Mouse (Mus musculus) neural tube, embryonic 15.5 days (tissue): Measurements from ENCODE around the gene Trappc3. TPM values are rescaled to one million over a fixed set of nuclear protein-coding genes. Genes with fewer than 3 reads are reported as not detected.

Experiments
- ATAC-seq: fragments of 200-750 bp; cut with Nextera tagmentation; 2 replicates; pipeline ENCODE4 v1.8.0; 2017; ENCODE audit warnings: mild to moderate bottlenecking, moderate TSS enrichment, moderate library complexity; ENCODE audit not compliant: low FRiP score
- H3K27ac ChIP-seq: fragments of 300-500 bp; sonication (generic); replicated peaks from 2 replicates; pipeline ENCODE4 v1.5.1; 2015; ENCODE audit warnings: mild to moderate bottlenecking, inconsistent platforms
- H3K27me3 ChIP-seq: fragments of 300-500 bp; sonication (generic); replicated peaks from 2 replicates; pipeline ENCODE4 v1.6.1; 2015; ENCODE audit warnings: inconsistent platforms
- H3K36me3 ChIP-seq: fragments of 300-500 bp; sonication (generic); 2 replicates; pipeline ENCODE4 v1.6.1; 2015; ENCODE audit warnings: inconsistent platforms
- H3K4me1 ChIP-seq: fragments of 300-500 bp; sonication (generic); 2 replicates; pipeline ENCODE4 v1.6.1; 2015; ENCODE audit warnings: inconsistent platforms
- H3K4me2 ChIP-seq: fragments of 300-500 bp; sonication (generic); 2 replicates; pipeline ENCODE4 v1.6.1; 2015; ENCODE audit warnings: inconsistent platforms, mild to moderate bottlenecking, moderate library complexity
- H3K4me3 ChIP-seq: fragments of 300-500 bp; sonication (generic); replicated peaks from 2 replicates; pipeline ENCODE4 v1.5.1; 2015; ENCODE audit warnings: mild to moderate bottlenecking, inconsistent platforms
- H3K9ac ChIP-seq: fragments of 300-500 bp; sonication (generic); replicated peaks from 2 replicates; pipeline ENCODE4 v1.6.1; 2015; ENCODE audit warnings: mild to moderate bottlenecking, inconsistent platforms
- H3K9me3 ChIP-seq: fragments of 300-500 bp; sonication (generic); replicated peaks from 2 replicates; pipeline ENCODE4 v1.6.1; 2016; ENCODE audit warnings: inconsistent platforms
- whole genome bisulfite sequencing: fragments of 180-500 bp; shearing (Covaris S2); methylation state at CpG from one replicate; pipeline ENCODE4 v1.1.7; 2015; ENCODE audit warnings: mixed read lengths; 5-methylcytosine and 5-hydroxymethylcytosine counted together
- polyA plus RNA-seq: library from polyadenylated mRNA; unstranded; fragments of >200 nt; fragmentation: Nextera tagmentation; extraction: Ambion mirVana; gene quantifications from 2 replicates; pipeline ENCODE4 v1.2.1, GENCODE M21; 2015

Trappc3 gene
- polyA plus RNA-seq, 1 experiment from 2014 or later: 188 TPM

GRCm38 (mm10) chr4:126235191-126235590, 26.9 kb upstream of the Trappc3 start:
- Histone ChIP-seq H3K27ac (no peak overlapping the region), H3K4me1 (0 out of 2 replicates have a peak, but pooled peaks cover 3% of the 10 kb centered on the region), H3K4me3 (no peak overlapping the region), H3K9ac (no peak overlapping the region), H3K4me2 (no peak overlapping the region), H3K9me3 (no peaks in the 10 kb centered on the region), H3K36me3 (peaks cover 96% of the 10 kb centered on the region), H3K27me3 (no peaks in the 10 kb centered on the region)
- ATAC-seq: no peak
- 91% methylated on average over 10 of the region's 10 CpGs for WGBS

DNA sequence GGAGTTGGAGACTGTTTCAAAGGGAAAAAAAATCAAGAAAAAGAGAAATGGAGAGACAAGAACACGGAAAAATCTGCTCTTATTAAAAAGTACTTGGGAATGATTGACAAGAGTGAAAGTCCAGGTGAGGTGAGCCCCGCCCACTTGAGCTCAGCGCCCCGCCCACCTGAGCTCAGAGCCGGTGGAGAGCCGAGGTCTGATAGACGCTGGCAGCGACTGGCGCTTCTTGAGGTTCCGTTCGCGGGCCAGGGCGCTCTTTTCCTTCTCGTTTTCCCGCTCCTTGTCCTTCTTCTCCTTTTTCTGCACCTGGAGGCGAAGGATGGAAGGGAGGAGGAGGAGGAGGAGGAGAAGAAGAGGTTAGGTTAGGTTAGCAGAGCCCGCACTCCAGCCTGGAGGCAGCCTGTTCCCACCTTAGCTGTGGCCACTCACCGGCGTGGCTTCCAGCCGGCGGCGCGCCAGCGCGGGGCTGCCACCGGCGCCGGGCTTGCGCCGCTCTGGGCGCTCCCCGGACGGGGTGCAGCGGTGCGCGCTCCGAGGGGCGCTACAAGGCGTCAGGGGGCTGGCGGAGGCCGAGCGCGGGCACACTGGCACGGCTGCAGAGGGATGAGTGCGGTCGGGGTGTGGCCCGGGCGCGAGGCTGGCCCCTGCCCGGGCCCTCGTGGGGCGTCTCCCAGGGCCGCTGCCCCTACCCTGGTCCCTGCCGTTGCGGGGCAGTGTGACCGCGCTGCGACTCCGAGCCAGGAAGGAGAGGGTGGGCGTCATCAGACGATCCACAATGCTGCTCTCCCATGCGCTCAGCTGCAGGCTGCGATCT, 25.5 kb upstream of the Trappc3 start:
- Histone ChIP-seq H3K36me3 (peaks cover 95% of the 10 kb centered on the region), H3K9me3 (no peaks in the 10 kb centered on the region), H3K27ac (no peak overlapping the region), H3K4me2 (no peak overlapping the region), H3K4me1 (no peaks in the 10 kb centered on the region), H3K27me3 (no peaks in the 10 kb centered on the region), H3K9ac (no peak overlapping the region), H3K4me3 (no peak overlapping the region)
- no peak for ATAC-seq
- WGBS: 44% methylated on average over 53 of the region's 63 CpGs

- H3K9me3 ChIP-seq: no peaks in the 10 kb centered on the region
- no peak overlapping the region for H3K4me3 ChIP-seq
- no peaks in the 10 kb centered on the region for H3K4me1 ChIP-seq
- no peaks in the 10 kb centered on the region for H3K27me3 ChIP-seq
- no peak for ATAC-seq
- no peak overlapping the region for H3K4me2 ChIP-seq
- no peak overlapping the region for H3K9ac ChIP-seq
- no peak overlapping the region for H3K27ac ChIP-seq
- 59% methylated on average over 5 of the region's 5 CpGs for WGBS
- peaks cover 94% of the 10 kb centered on the region for H3K36me3 ChIP-seq
Observed at GRCm38 (mm10) chr4:126237721-126238242, 24.3 kb upstream of the Trappc3 start.

GRCm38 (mm10) chr4:126239862-126240475, 22.2 kb upstream of the Trappc3 start:
- ATAC-seq: no peak
- no peaks in the 10 kb centered on the region for H3K27me3 ChIP-seq
- H3K27ac ChIP-seq: no peak overlapping the region
- H3K4me1 ChIP-seq: no peaks in the 10 kb centered on the region
- no peak overlapping the region for H3K4me3 ChIP-seq
- 92% methylated on average over 13 of the region's 13 CpGs for WGBS
- no peak overlapping the region for H3K4me2 ChIP-seq
- H3K36me3 ChIP-seq: peaks cover 73% of the 10 kb centered on the region
- no peak overlapping the region for H3K9ac ChIP-seq
- no peaks in the 10 kb centered on the region for H3K9me3 ChIP-seq

- no peak for ATAC-seq
- no peak overlapping the region for H3K4me3 ChIP-seq
Observed at GRCm38 (mm10) chr4:126241956-126242355, 20.2 kb upstream of the Trappc3 start.

GRCm38 (mm10) chr4:126242510-126242909, 19.6 kb upstream of the Trappc3 start:
- Histone ChIP-seq H3K27ac (no peak overlapping the region), H3K27me3 (no peaks in the 10 kb centered on the region), H3K4me3 (no peak overlapping the region), H3K4me1 (no peaks in the 10 kb centered on the region; the same call in 1 of the 2 replicates), H3K9me3 (no peaks in the 10 kb centered on the region), H3K36me3 (peaks cover 47% of the 10 kb centered on the region), H3K4me2 (no peak overlapping the region), H3K9ac (no peak overlapping the region)
- 90% methylated on average over 6 of the region's 6 CpGs for WGBS
- ATAC-seq: no peak

More at GRCm38 (mm10) chr4:126241956-126242355, 20.2 kb upstream of the Trappc3 start:
- Histone ChIP-seq H3K4me2 (no peak overlapping the region), H3K27ac (no peak overlapping the region), H3K4me1 (no peaks in the 10 kb centered on the region; the same call in 1 of the 2 replicates), H3K9ac (no peak overlapping the region), H3K9me3 (no peaks in the 10 kb centered on the region), H3K36me3 (peaks cover 53% of the 10 kb centered on the region), H3K27me3 (no peaks in the 10 kb centered on the region)
- 62% methylated on average over 9 of the region's 9 CpGs for WGBS

- H3K4me3 ChIP-seq: no peak overlapping the region
- ATAC-seq: no peak
- peaks cover 34% of the 10 kb centered on the region for H3K4me1 ChIP-seq
- WGBS: 91% methylated on average over 13 of the region's 13 CpGs
- no peak overlapping the region for H3K4me2 ChIP-seq
- H3K36me3 ChIP-seq: peaks cover 14% of the 10 kb centered on the region
- H3K9me3 ChIP-seq: no peaks in the 10 kb centered on the region
- no peak overlapping the region for H3K9ac ChIP-seq
- no peaks in the 10 kb centered on the region for H3K27me3 ChIP-seq
- H3K27ac ChIP-seq: no peak overlapping the region
Observed at GRCm38 (mm10) chr4:126246202-126246889, 15.8 kb upstream of the Trappc3 start.

DNA sequence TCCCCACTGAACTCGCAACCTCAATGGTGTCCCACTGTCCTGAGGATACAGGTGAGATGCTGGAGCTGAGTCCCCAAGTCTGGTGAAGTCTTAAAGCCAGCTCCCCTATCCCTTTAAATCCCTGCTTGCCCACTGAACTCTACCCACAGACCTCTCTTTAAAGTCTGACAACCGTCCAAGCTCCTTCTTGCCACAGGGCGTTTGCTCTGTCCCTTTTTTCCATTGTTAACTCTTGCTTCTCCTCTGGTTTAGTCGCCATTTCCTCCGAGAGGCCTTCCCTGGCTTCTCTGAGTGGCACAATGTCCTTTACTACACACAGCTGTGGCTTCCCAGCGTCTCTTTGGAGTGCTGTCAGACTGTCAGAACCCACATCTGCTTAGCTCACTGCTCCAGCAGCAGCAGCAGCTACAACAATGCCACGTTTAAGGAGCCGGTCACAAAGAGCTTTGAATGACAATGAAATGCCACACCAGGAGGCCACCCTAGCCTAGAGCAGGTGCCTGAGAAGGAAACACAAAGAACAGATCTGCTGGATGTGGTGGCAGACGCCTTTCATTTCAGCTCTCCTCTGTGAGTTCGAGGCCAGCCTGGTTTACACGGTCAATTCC, 13.8 kb upstream of the Trappc3 start:
- Histone ChIP-seq H3K4me2 (peak overlapping the region; percentile 16; the same call in 1 of the 2 replicates), H3K27ac (peak overlapping the region; percentile 48), H3K36me3 (no peaks in the 10 kb centered on the region), H3K4me3 (no peak overlapping the region), H3K9ac (peak overlapping the region; percentile 32; the same call in 1 of the 2 replicates), H3K4me1 (peaks cover 55% of the 10 kb centered on the region), H3K9me3 (no peaks in the 10 kb centered on the region), H3K27me3 (no peaks in the 10 kb centered on the region)
- 12% methylated on average over 11 of the region's 11 CpGs for WGBS
- no peak for ATAC-seq

DNA sequence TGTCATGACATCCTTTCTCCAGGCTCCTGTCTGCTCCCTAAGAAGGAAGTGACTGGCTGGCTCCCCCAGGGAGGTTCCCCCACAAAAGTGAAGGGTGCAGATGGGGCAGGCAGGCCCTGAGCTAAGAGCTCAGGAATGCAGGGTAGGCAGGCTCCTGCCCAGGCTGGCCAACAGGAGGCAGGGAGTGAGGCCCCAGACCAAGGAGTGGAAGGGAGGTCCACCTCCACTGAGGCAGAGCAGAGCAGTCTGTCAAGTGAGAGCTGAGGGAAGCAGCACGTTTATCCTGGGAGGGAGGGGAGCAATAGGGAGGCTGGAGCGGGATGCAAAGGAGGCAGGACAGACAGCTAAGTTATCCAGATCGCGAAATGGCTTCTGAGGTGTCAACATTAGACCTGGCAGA, 11.5 kb upstream of the Trappc3 start:
- Histone ChIP-seq H3K4me3 (no peak overlapping the region), H3K4me1 (peaks cover 74% of the 10 kb centered on the region), H3K9me3 (no peaks in the 10 kb centered on the region), H3K27ac (no peak overlapping the region), H3K27me3 (no peaks in the 10 kb centered on the region), H3K9ac (no peak overlapping the region), H3K36me3 (no peaks in the 10 kb centered on the region), H3K4me2 (no peak overlapping the region)
- ATAC-seq: no peak
- 62% methylated on average over 4 of the region's 4 CpGs for WGBS

GRCm38 (mm10) chr4:126251655-126252254, 10.4 kb upstream of the Trappc3 start:
- no peaks in the 10 kb centered on the region for H3K9me3 ChIP-seq
- no peak overlapping the region for H3K9ac ChIP-seq
- 62% methylated on average over 11 of the region's 11 CpGs for WGBS
- H3K36me3 ChIP-seq: no peaks in the 10 kb centered on the region
- no peak overlapping the region for H3K4me3 ChIP-seq
- peak overlapping the region; percentile 23; the same call in 1 of the 2 replicates for H3K27ac ChIP-seq
- peaks cover 76% of the 10 kb centered on the region for H3K4me1 ChIP-seq
- ATAC-seq: no peak
- H3K27me3 ChIP-seq: no peaks in the 10 kb centered on the region
- H3K4me2 ChIP-seq: peak overlapping the region; percentile 95
